In the genomic region with DNA sequence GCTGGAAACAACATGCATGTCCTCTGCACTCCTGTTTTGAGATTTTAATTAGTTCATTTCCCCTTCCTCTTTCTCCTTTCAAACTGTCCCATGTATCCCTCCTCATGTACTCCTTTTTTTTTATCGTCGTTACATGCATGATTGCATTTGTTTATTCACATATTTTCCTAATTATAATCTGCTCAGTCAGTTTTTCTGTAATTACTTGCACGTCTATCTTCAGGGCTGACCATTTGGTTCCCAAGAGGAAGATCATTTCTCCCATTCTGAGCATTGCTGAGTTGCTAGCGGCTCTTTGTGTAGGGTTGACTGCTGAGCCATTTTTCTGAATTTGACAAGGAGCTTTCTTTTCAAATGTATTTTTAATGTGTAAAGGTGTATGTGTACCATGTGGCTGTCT, we compare ENCODE assay signal across 24 mouse cellular contexts.
DNase-seq lines count a peak whose midpoint lies in the region; ATAC-seq and TF ChIP-seq lines count a peak whose summit lies in the region.
"Had no signal": no experiment of that assay in that cellular context is flagged by ENCODE, and none has a peak within 500 bp of the region (broad histone marks: within the 10 kb centered on the region; RNA-seq: fewer than 3 reads in every experiment).

No protein-coding gene starts in this region.

- no peak for TF ChIP-seq CTCF in brain, embryonic 14.5 days (IDR thresholded peaks at IDR 0.05; ENCODE audit: borderline replicate concordance, extremely low read depth, insufficient read depth, insufficient read length)

- H3K9ac ChIP-seq in forebrain, embryonic 15.5 days (replicated peaks), result no peak overlapping the region
- no peak overlapping the region for H3K9ac ChIP-seq in liver, embryonic 12.5 days

- no peak overlapping the region for H3K4me2 ChIP-seq in forebrain, embryonic 15.5 days (replicated peaks)
- H3K4me2 ChIP-seq in liver, embryonic 12.5 days, result no peak overlapping the region

- no peaks in the 10 kb centered on the region for H3K36me3 ChIP-seq in limb, embryonic 10.5 days
- no peaks in the 10 kb centered on the region for H3K36me3 ChIP-seq in forebrain, embryonic 15.5 days
- H3K36me3 ChIP-seq in liver, embryonic 12.5 days, result no peaks in the 10 kb centered on the region
- H3K36me3 ChIP-seq: G1E had no signal

- 82% methylated on average over 4 of the region's 4 CpGs for WGBS in limb, embryonic 10.5 days
- WGBS in forebrain, embryonic 15.5 days, result 56% methylated on average over 4 of the region's 4 CpGs
- 79% methylated on average over 4 of the region's 4 CpGs for whole genome bisulfite sequencing in liver, embryonic 12.5 days (ENCODE audit: insufficient replicate concordance)

- no peaks in the 10 kb centered on the region for H3K9me3 ChIP-seq in limb, embryonic 10.5 days (replicated peaks)
- H3K9me3 ChIP-seq in forebrain, embryonic 15.5 days, result no peaks in the 10 kb centered on the region
- H3K9me3 ChIP-seq in liver, embryonic 12.5 days (replicated peaks), result no peaks in the 10 kb centered on the region

- intact Hi-C loops in left cerebral cortex, postnatal 25 days (cut with DNase I), result no loop called here

- H3K4me1 ChIP-seq in limb, embryonic 10.5 days, result no peaks in the 10 kb centered on the region
- no peaks in the 10 kb centered on the region for H3K4me1 ChIP-seq in forebrain, embryonic 15.5 days
- no peaks in the 10 kb centered on the region for H3K4me1 ChIP-seq in liver, embryonic 12.5 days

- no peak overlapping the region for H3K4me3 ChIP-seq in limb, embryonic 10.5 days
- no peak overlapping the region for H3K4me3 ChIP-seq in forebrain, embryonic 15.5 days
- no peak overlapping the region for H3K4me3 ChIP-seq in liver, embryonic 12.5 days

- no peak overlapping the region for H3K27ac ChIP-seq in limb, embryonic 10.5 days
- H3K27ac ChIP-seq in forebrain, embryonic 15.5 days (replicated peaks), result no peak overlapping the region
- H3K27ac ChIP-seq in liver, embryonic 12.5 days, result no peak overlapping the region

- no peak for ATAC-seq in forebrain, embryonic 15.5 days (replicated peaks)
- ATAC-seq in liver, embryonic 12.5 days, result no peak
- ATAC-seq: activated CD4-positive, CD25-positive, alpha-beta regulatory T cell, adult 4 months; CD4-positive, CD25-positive, alpha-beta regulatory T cell, adult 4 months; Patski had no signal

- peak; percentile 36 for DNase-seq in Muller cell, postnatal 12 days (ENCODE audit: inconsistent ontology term)
- peak; percentile 3 for DNase-seq in brain, embryonic 14.5 days (ENCODE audit: low read depth)
- peak; percentile 65 for DNase-seq in retina, embryonic 14.5 days (ENCODE audit: low spot score)
- DNase-seq in retina, postnatal 1 day, result peak; percentile 66
- DNase-seq in limb, embryonic 10.5 days (ENCODE audit: low spot score), result no peak
- DNase-seq in left cerebral cortex, postnatal 25 days (ENCODE audit: low spot score in 2 of 2), result no peak
- DNase-seq: adrenal gland, adult 2 months; adrenal gland, adult 8-10 months; adrenal gland, postnatal 10 days; adrenal gland, postnatal 14 days; adrenal gland, postnatal 25 days; adrenal gland, postnatal 36 days; B cell, adult 2 months; cerebellum, adult 11 months; cerebellum, adult 11-12 months; cerebellum, adult 18-20 months; cerebellum, adult 2 months had no signal

- no peak for TF ChIP-seq POLR2A in brain, embryonic 14.5 days (IDR thresholded peaks at IDR 0.05; ENCODE audit: borderline replicate concordance, extremely low read depth, insufficient read depth, insufficient read length, poor library complexity, severe bottlenecking)

- no peaks in the 10 kb centered on the region for H3K27me3 ChIP-seq in limb, embryonic 10.5 days (ENCODE audit: low read depth, poor library complexity, severe bottlenecking)
- no peaks in the 10 kb centered on the region for H3K27me3 ChIP-seq in forebrain, embryonic 15.5 days
- H3K27me3 ChIP-seq in liver, embryonic 12.5 days (replicated peaks), result no peaks in the 10 kb centered on the region
- H3K27me3 ChIP-seq: CH12.LX, Patski had no signal

Comparison
In these comparisons a context has a peak if more than half of its experiments do, and no peak if none do; other contexts are left out.
1. DNase-seq: peak in Muller cell, postnatal 12 days (single experiment), brain, embryonic 14.5 days (single experiment), retina, embryonic 14.5 days (single experiment) and retina, postnatal 1 day (single experiment); none in limb, embryonic 10.5 days (single experiment) and left cerebral cortex, postnatal 25 days (0 of 2).